Mouse (Mus musculus) limb, embryonic 14.5 days (tissue): ENCODE data around the gene Mrpl2. TPM values are rescaled to one million over a fixed set of nuclear protein-coding genes. Genes with fewer than 3 reads are reported as not detected.
A peak's percentile ranks its signal among the peaks of the same experiment; 100 is the strongest.

Experiments
- ATAC-seq: fragments of 200-750 bp; cut with Nextera tagmentation; 2 replicates; pipeline ENCODE4 v1.8.0; 2017; ENCODE audit warnings: low read depth, moderate number of reproducible peaks, moderate TSS enrichment; ENCODE audit not compliant: low FRiP score
- DNase-seq: peaks from one replicate; pipeline ENCODE4 v3.0.0-alpha.2; 2015; ENCODE audit warnings: low spot score
- H3K27ac ChIP-seq: fragments of 300-500 bp; sonication (generic); replicated peaks from 2 replicates; pipeline ENCODE4 v1.5.1; 2014; ENCODE audit warnings: low read depth, mild to moderate bottlenecking, low read length, moderate library complexity, mixed read lengths
- H3K27me3 ChIP-seq: fragments of 300-500 bp; sonication (generic); 2 replicates; pipeline ENCODE4 v1.6.1; 2014; ENCODE audit warnings: low read length, mixed read lengths; ENCODE audit not compliant: control insufficient read depth, insufficient read depth
- H3K36me3 ChIP-seq: fragments of 300-500 bp; sonication (generic); 2 replicates; pipeline ENCODE4 v1.6.1; 2014; ENCODE audit warnings: mild to moderate bottlenecking, low read length, moderate library complexity, mixed read lengths; ENCODE audit not compliant: control insufficient read depth, insufficient read depth
- H3K4me1 ChIP-seq: fragments of 300-500 bp; sonication (generic); 2 replicates; pipeline ENCODE4 v1.6.1; 2014; ENCODE audit warnings: antibody characterized with exemption, low read length, mixed read lengths; ENCODE audit not compliant: control insufficient read depth, insufficient read depth
- H3K4me2 ChIP-seq: fragments of 300-500 bp; sonication (generic); replicated peaks from 2 replicates; pipeline ENCODE4 v1.6.1; 2014; ENCODE audit warnings: low read depth, mild to moderate bottlenecking, low read length, moderate library complexity; ENCODE audit not compliant: severe bottlenecking
- H3K4me3 ChIP-seq: fragments of 300-500 bp; sonication (generic); replicated peaks from 2 replicates; pipeline ENCODE4 v1.5.1; 2014; ENCODE audit warnings: low read length
- H3K9ac ChIP-seq: fragments of 300-500 bp; sonication (generic); 2 replicates; pipeline ENCODE4 v1.6.1; 2014; ENCODE audit warnings: mild to moderate bottlenecking, low read depth, low read length, moderate library complexity; ENCODE audit not compliant: severe bottlenecking
- H3K9me3 ChIP-seq: fragments of 300-500 bp; sonication (generic); 2 replicates; pipeline ENCODE4 v1.6.1; 2016; ENCODE audit warnings: low read length; ENCODE audit not compliant: control insufficient read depth
- POLR2A ChIP-seq: fragments of 200-500 bp; IDR thresholded peaks from 2 replicates; pipeline ENCODE4 v1.8.0; 2012; ENCODE audit warnings: inconsistent platforms, mild to moderate bottlenecking, moderate library complexity, borderline replicate concordance; ENCODE audit not compliant: insufficient read depth, insufficient read length; ENCODE audit errors: extremely low read depth
- WGBS: fragments of 180-500 bp; shearing (Covaris S2); extraction: QIAGEN DNeasy Blood & Tissue Kit; methylation state at CpG from one replicate; pipeline ENCODE4 v1.1.7; 2014; 5-methylcytosine and 5-hydroxymethylcytosine counted together
- polyA plus RNA-seq, 2 experiments: library from polyadenylated mRNA; depleted of rRNA in 1 of 2; stranded (reverse) in 1 of 2; unstranded in 1 of 2; fragments of >200 nt; fragmentation: Nextera tagmentation in 1 of 2; extraction: Ambion mirVana in 1 of 2; gene quantifications; 2 replicates each; pipeline versions ENCODE4 v1.2.1 to v1.2.3; 2012 to 2014

Gene Mrpl2
- polyA plus RNA-seq, 2 experiments = 68.0 to 103 TPM

GRCm38 (mm10) chr17:46681466-46682118, 35.6 kb downstream of the Mrpl2 start:
- Histone ChIP-seq H3K4me1 (peaks cover 15% of the 10 kb centered on the region), H3K9me3 (no peaks in the 10 kb centered on the region), H3K9ac (peak overlapping the region; percentile 73), H3K27ac (peak overlapping the region; percentile 53; the same call in 1 of the 2 replicates), H3K36me3 (peaks cover 60% of the 10 kb centered on the region), H3K27me3 (no peaks in the 10 kb centered on the region), H3K4me2 (peak overlapping the region; percentile 86), H3K4me3 (peak overlapping the region; percentile 87)
- 22% methylated on average over 12 of the region's 12 CpGs for WGBS
- ATAC-seq (no peak), DNase-seq (no peak)
- no peak for TF ChIP-seq POLR2A

DNA sequence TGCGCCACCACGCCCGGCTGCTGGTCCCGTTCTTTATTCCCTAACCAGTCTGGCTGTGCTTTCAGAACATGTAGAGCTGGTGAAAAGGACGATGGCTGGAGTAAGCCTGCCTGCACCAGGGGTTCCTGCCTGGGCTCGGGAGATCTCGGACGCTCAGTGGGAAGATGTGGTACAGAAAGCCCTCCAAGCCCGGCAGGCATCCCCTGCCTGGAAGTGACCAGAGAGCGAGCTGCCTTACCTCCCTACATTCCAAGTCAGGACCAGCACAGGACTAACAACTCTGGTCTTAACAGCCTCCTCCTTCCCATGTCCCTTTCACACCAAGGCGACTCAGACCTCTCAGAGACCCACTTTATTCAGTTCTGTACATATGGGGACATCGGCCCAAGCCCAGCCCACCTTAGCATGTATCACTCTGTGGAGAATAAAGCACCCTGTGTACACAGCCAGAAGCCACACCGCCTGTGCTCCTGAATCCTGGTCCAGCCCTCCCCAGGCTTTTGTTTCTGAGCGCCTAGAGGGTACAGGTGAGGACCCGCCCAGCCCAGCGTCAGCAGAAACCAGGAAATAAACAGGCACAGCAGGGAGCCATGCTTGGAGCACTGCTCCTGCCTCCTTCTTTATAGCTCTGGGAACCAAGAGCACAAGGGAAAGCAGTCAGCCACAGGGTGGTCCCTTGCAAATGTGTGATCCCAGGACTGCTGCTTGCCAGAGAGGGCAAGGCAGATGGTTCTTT, 36.8 kb downstream of the Mrpl2 start:
- Histone ChIP-seq H3K9ac (no peak overlapping the region), H3K36me3 (peaks cover 60% of the 10 kb centered on the region)
- WGBS = 80% methylated on average over 16 of the region's 16 CpGs

DNA sequence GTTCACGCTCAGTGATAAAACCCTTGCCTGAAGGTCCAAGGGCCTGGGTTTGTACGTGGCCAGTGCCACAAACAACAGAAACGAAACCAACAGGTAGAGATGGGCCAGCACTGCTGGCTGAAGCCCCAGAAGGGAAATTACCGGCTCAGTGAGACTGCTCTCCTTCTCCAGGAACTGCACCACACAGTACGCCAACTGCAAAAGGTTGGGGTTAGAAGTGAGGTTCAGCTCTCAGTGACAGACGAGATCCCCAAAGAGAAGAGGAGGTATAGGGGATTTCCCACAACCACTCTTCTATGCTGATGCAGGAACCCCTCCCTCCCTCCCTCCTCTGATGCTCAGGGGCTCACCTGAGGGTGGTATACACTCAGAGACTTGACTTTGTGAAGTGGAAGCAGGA, 39.9 kb downstream of the Mrpl2 start:
- Histone ChIP-seq H3K27me3 (no peaks in the 10 kb centered on the region), H3K4me3 (no peak overlapping the region), H3K9ac (no peak overlapping the region), H3K36me3 (peaks cover 65% of the 10 kb centered on the region), H3K4me2 (no peak overlapping the region), H3K9me3 (no peaks in the 10 kb centered on the region), H3K27ac (no peak overlapping the region), H3K4me1 (peaks cover 5% of the 10 kb centered on the region)
- DNase-seq (no peak), ATAC-seq (no peak)
- no peak for TF ChIP-seq POLR2A
- 91% methylated on average over 6 of the region's 6 CpGs for WGBS

More for the DNA sequence above, 36.8 kb downstream of the Mrpl2 start:
- no peak overlapping the region for H3K4me2 ChIP-seq
- H3K4me3 ChIP-seq = no peak overlapping the region
- TF ChIP-seq POLR2A = no peak
- no peak for DNase-seq
- no peaks in the 10 kb centered on the region for H3K9me3 ChIP-seq
- no peaks in the 10 kb centered on the region for H3K27me3 ChIP-seq
- no peak overlapping the region for H3K27ac ChIP-seq
- ATAC-seq = no peak
- peaks cover 15% of the 10 kb centered on the region for H3K4me1 ChIP-seq

- peaks cover 46% of the 10 kb centered on the region for H3K36me3 ChIP-seq
- ATAC-seq (no peak), DNase-seq (no peak)
- no peak overlapping the region for H3K27ac ChIP-seq
- H3K9ac ChIP-seq = no peak overlapping the region
- no peaks in the 10 kb centered on the region for H3K4me1 ChIP-seq
- H3K4me3 ChIP-seq = no peak overlapping the region
- no peak overlapping the region for H3K4me2 ChIP-seq
- H3K9me3 ChIP-seq = no peaks in the 10 kb centered on the region
- WGBS = 96% methylated on average over 12 of the region's 12 CpGs
- no peak for TF ChIP-seq POLR2A
- no peaks in the 10 kb centered on the region for H3K27me3 ChIP-seq
These were observed 44.6 kb downstream of the Mrpl2 start for GRCm38 (mm10) chr17:46690665-46691064.

DNA sequence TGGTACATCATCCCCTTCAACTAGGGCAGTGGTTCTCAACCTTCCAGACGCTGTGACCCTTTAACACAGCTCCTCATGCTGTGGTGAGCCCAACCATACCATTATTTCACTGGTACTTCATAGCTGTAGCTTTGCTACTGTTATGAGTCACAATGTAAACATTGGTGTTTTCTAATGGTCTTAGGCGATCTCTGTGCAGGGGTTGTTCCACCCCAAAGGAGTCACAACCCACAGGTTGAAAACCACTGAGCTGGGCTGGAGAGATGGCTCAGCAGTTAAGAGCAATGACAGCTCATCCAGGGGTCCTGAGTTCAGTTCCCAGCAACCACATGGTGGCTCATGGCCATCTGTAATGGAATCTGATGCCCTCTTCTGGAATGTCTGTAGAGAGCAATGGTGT, 45.4 kb downstream of the Mrpl2 start:
- no peak for ATAC-seq
- Histone ChIP-seq H3K9ac (no peak overlapping the region), H3K9me3 (no peaks in the 10 kb centered on the region), H3K36me3 (peaks cover 39% of the 10 kb centered on the region), H3K4me1 (no peaks in the 10 kb centered on the region), H3K27me3 (no peaks in the 10 kb centered on the region), H3K4me2 (no peak overlapping the region), H3K4me3 (no peak overlapping the region), H3K27ac (no peak overlapping the region)
- 96% methylated on average over 2 of the region's 2 CpGs for WGBS
- no peak for DNase-seq
- no peak for TF ChIP-seq POLR2A
